Mouse (Mus musculus): ENCODE data around the gene Rgsl1.

- TF ChIP-seq POLR2A (IDR thresholded peaks at IDR 0.05; ENCODE audit: control insufficient read depth, extremely low read depth, insufficient read depth, low read length, poor library complexity), result no peak
- TF ChIP-seq CTCF (IDR thresholded peaks at IDR 0.05; ENCODE audit: borderline replicate concordance, control insufficient read depth, extremely low read depth, insufficient read depth, low read length, poor library complexity), result no peak
Measured at GRCm38 (mm10) chr1:153803530-153803929, 40.4 kb downstream of the Rgsl1 start.
